15 mouse cellular contexts compared by ENCODE assay signal in genomic region chr11:81841001-81841400, GRCm38 (mm10). TPM values are rescaled to one million over a fixed set of nuclear protein-coding genes. Genes with fewer than 3 reads are reported as not detected.
"Had no signal": no experiment of that assay in that cellular context is flagged by ENCODE, and none has a peak within 500 bp of the region (broad histone marks: within the 10 kb centered on the region; RNA-seq: fewer than 3 reads in every experiment).

No protein-coding gene starts in this region.

- H3K4me2 ChIP-seq: intestine, embryonic 15.5 days; liver, embryonic 12.5 days; midbrain, embryonic 12.5 days had no signal

- H3K9me3 ChIP-seq: intestine, embryonic 15.5 days; limb, embryonic 10.5 days; liver, embryonic 12.5 days; megakaryocyte, embryonic 14.5 days; midbrain, embryonic 12.5 days had no signal

- H3K27ac ChIP-seq: intestine, embryonic 15.5 days; left cerebral cortex, adult 2 months; limb, embryonic 10.5 days; liver, embryonic 12.5 days; macrophage; midbrain, embryonic 12.5 days had no signal

- H3K4me3 ChIP-seq: intestine, embryonic 15.5 days; left cerebral cortex, adult 2 months; limb, embryonic 10.5 days; liver, embryonic 12.5 days; megakaryocyte, embryonic 14.5 days; midbrain, embryonic 12.5 days had no signal

- H3K27me3 ChIP-seq: intestine, embryonic 15.5 days; liver, embryonic 12.5 days; megakaryocyte, embryonic 14.5 days; midbrain, embryonic 12.5 days had no signal

- H3K9ac ChIP-seq: intestine, embryonic 15.5 days; liver, embryonic 12.5 days; midbrain, embryonic 12.5 days had no signal

- H3K36me3 ChIP-seq: intestine, embryonic 15.5 days; limb, embryonic 10.5 days; liver, embryonic 12.5 days; midbrain, embryonic 12.5 days had no signal

- H3K4me1 ChIP-seq: intestine, embryonic 15.5 days; liver, embryonic 12.5 days; megakaryocyte, embryonic 14.5 days had no signal

- ATAC-seq: intestine, embryonic 15.5 days; liver, embryonic 12.5 days had no signal

- DNase-seq: lung, postnatal 10 days; right cerebral cortex, postnatal 14 days; thymus, postnatal 36 days had no signal

RNA-seq across cellular contexts. Expression of gene 5530401A14Rik, which starts 19.5 kb away (rescaled TPM):
- total RNA-seq: midbrain, postnatal 0 days had no signal
- polyA plus RNA-seq: intestine, embryonic 15.5 days; large intestine, adult 2 months; limb, embryonic 10.5 days; liver, embryonic 12.5 days; liver, embryonic 16.5 days; macrophage; stomach, embryonic 16.5 days; thymus, postnatal 0 days had no signal
